Mouse (Mus musculus) layer of hippocampus, postnatal 10 days (tissue): ENCODE data around the gene Pdzd9. TPM values are rescaled to one million over a fixed set of nuclear protein-coding genes. Genes with fewer than 3 reads are reported as not detected.

Experiments
- DNase-seq, 2 experiments: peaks; one replicate each; pipeline ENCODE4 v3.0.0; 2021; ENCODE audit warnings: low spot score in 2 of 2
- total RNA-seq, 2 experiments: library from RNA; stranded (reverse); gene quantifications; 2 replicates each; pipeline ENCODE4 v1.2.3; 2021

Pdzd9 gene
- total RNA-seq, 2 experiments from 2014 or later: 0.27 TPM; not detected in 1

DNA sequence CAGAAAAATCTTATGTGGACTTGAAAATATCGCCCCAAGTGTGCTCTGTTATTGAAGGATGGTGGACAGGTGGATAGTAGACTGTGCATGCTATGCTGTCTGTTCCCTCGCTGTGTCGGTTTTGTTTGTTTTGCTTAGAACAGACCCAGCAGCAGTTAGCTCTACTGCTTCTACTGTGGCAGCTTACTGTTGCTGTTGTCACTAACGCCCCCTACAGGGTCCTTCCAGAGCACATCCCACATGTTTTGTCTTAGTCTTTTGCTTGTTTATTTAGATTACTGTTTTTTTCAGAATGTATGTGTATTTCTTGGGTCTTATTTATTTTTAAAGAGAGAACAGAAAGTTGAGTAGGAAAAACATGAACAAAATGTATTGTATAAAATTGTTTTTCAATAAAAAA, 26.9 kb downstream of the Pdzd9 start:
- DNase-seq: no peak

DNA sequence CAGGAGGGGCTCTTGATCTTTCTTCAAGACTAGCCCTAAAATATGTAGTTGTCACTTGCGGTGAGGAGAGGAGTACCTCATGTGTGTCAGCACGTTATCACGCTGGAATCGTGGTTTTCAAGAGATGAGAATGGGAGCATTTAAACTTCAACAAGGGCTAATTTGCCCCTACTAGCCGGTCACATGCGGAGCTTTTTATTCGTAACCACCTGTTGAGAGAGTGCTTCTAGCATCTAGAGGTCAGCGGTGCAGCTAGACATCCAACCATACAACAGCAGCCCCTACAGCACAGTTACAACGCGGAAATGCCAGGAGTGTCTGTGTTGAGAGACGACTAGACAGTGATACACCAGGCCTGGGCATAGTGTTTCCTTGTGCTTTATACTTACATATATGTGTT, 34.3 kb downstream of the Pdzd9 start:
- no peak for DNase-seq

DNA sequence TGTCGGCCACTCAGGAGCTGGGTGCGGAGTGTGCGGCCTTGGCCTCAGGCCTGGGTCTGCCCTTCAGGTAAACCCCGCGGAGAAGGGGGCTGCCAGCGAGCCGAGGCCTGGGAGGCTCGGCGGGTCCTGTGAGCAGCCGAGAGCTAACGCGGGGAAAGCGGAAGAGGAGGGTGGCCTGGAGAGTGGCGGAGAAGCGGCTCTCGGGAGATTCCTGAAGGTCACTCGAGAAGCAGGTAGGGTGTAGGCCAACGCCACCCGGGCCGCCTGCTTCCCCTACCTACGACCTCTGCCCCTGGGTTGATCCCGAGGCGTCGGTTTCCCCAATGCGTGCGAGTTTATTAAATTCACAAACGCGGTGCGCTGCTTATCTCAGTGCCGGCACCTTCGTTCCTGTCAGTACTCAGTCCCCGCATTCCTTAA, 34.8 kb downstream of the Pdzd9 start:
- DNase-seq: no peak

DNA sequence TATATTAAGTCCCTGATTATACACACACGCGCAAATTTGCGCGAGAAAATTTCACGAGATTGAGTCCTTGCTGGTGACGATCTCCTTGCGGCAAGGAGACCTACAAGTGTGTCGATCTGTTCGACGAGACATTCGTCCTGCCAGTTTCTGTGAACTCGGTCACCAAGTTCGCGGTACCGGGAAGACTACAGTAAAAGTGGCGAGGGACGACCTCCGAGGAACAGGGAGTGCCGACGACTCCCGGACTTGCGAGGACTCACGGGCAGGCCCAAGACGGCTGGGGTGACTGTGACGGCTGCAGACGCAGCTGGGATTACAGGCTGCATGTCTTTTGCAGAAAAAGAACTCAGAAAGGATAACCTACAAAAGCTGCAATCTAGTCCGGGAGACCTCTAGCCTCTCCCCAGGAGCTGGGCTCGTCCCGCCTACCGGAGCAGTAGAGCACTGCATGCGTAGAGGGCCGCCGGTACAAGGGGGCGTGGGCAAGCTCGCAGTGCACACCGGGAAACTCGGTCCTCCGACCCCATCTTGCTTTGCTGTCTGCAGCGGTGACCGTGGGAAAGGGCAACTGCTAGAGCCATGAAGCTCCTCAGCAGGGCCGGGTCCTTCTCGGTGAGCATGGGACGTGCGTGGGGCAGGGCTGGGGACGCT, 35.3 kb downstream of the Pdzd9 start, which contains the start of gene Uqcrc2:
Uqcrc2 (plus strand) TSS at position 466 of the 651 bp plus-strand sequence.
- DNase-seq: peak; percentile 85 to 88

DNA sequence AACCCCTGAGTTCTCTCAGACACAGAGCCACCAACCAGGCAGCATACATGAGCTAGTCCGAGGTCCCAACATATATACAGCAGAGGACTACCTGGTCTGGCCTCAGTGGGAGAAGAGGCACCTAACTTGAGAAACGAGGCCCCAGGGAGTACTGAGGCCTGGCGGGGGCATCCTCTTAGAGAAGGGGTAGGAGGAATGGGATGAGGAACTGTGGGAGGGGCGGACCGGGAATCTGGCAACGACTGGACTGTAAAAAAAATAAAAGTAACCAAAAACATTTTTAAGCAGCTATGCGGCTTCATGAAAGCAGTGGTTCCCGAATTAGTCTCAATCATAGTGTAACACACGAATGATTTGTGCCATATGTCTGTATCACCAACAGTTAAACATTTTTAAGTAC, 35.8 kb downstream of the Pdzd9 start:
- DNase-seq: no peak

DNA sequence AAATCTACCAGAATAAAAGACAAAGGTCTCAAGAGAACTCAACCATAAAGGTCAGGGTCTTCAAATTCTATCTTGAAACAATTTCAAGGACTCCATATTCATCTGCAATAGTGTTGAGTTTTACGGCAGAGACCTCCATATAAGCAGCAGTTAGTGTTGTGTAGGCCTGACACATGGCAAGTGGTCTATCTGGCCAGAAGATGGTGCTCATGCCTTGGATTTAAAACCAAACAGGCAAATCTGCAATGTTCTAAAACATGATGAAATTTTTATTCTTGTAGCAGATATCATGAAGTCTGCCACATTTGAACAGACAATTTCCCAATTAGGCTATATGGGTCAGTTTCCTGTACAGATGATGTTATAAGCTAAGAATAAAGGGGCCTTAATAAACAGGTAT, 37.6 kb downstream of the Pdzd9 start:
- peak; percentile 6 to 16 for DNase-seq

DNA sequence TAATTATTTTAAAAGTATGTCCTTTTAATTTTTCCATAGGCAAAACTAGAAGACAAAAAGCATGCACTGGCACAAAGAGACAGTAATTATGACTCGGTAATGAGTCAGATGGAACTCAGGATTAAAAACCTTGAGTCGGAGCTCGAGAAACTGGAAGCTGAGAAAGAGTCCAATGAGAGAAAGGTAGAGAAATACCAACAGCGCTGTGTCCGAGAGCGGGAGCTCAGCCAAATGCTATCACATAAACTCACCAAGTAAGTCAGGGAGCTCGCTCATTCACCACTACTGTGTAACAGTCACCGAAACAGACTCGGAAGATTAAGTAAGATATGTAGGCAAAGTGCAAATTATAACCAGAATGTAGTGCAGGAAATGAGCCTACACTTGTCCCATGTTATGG, 49.3 kb downstream of the Pdzd9 start:
- DNase-seq: no peak

DNA sequence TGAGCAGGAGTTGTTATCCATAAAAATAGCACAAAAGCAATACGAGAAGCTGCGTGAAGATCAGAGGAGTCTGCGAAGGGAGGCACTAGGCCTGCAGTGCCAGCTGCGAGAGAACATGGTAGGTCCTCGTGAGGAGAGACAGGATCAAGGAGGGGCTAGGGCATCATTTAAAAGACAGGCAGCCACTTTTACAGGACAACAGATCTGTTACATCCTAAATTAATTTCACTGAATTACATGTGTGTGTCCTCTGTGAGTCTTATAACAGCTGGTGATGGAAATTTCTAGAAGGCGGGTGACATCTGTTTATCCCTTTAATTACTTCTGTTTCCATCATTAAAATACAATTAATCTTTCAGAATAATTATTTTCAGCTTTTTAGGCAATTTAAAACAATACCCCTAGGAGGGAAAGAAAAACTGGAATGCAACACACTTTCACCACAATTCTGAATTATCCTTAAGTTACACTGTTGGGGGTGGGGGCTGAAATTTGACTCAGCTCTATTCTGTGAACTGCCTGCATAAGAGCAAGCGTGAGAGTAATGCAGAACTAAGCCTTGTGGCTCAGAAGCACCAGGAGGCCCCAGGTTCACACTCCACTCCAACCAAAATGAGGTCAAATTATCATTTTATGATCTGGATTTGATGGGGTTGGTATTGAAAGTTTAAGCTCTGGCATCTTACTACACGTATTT, 49.9 kb downstream of the Pdzd9 start:
- DNase-seq: no peak

Other genes with a start within 250 kb of the Pdzd9 start
- gene Uqcrc2, start 35.2 kb downstream of the Pdzd9 start, total RNA-seq: 100 to 1,000 TPM; 218 to 263 TPM
- 10 to 100 TPM; 50.0 to 57.7 TPM for gene Mosmo, start 7.3 kb upstream of the Pdzd9 start, total RNA-seq
- 10 to 100 TPM in 1 of 2 experiments, 1 to 10 TPM in 1; 9.2 to 10.2 TPM for gene Vwa3a, start 69.0 kb upstream of the Pdzd9 start, total RNA-seq
- under 1 TPM in 1 of 2 experiments, not detected in 1; 0.27 TPM for gene Gm5737, start 142.0 kb upstream of the Pdzd9 start, total RNA-seq
- gene Eef2k, start 172.5 kb upstream of the Pdzd9 start, total RNA-seq: 10 to 100 TPM; 38.9 to 41.7 TPM
- 10 to 100 TPM; 31.3 to 32.0 TPM for gene Polr3e, start 247.4 kb upstream of the Pdzd9 start, total RNA-seq